Mouse (Mus musculus) liver, embryonic 14.5 days (tissue): ENCODE data around the gene Rhoa.

ENCODE experiments used
- CTCF ChIP-seq: IDR thresholded peaks from 2 replicates; pipeline ENCODE4 v1.5.1; 2016; ENCODE audit warnings: antibody characterized with exemption, low read depth, control low read depth
- EP300 ChIP-seq: IDR thresholded peaks from 2 replicates; pipeline ENCODE4 v1.6.1; 2016; ENCODE audit warnings: antibody characterized with exemption, low read depth

GRCm38 (mm10) chr9:108386816-108387215 is 80.9 kb downstream of the Rhoa start:
- TF ChIP-seq CTCF, result no peak
- no peak for TF ChIP-seq EP300
